Mouse (Mus musculus): ENCODE measurements around the gene 2310022B05Rik.

2310022B05Rik gene

GRCm38 (mm10) chr8:124663112-124663873, at the start of gene 2310022B05Rik:
2310022B05Rik (minus strand) TSS chr8:124663369.
- peak; percentile 88 for DNase-seq (ENCODE audit: low read depth)

- DNase-seq (ENCODE audit: low read depth), result no peak
Measured at GRCm38 (mm10) chr8:124705823-124706222, 42.7 kb upstream of the 2310022B05Rik start.

- DNase-seq (ENCODE audit: low read depth), result no peak
Measured at GRCm38 (mm10) chr8:124704376-124704775, 41.2 kb upstream of the 2310022B05Rik start.

- DNase-seq (ENCODE audit: low read depth), result peak; percentile 61
Measured at GRCm38 (mm10) chr8:124703526-124703925, 40.4 kb upstream of the 2310022B05Rik start.

- DNase-seq (ENCODE audit: low read depth), result no peak
Measured at GRCm38 (mm10) chr8:124702183-124702582, 39.0 kb upstream of the 2310022B05Rik start.

- DNase-seq (ENCODE audit: low read depth), result peak; percentile 87
Measured at GRCm38 (mm10) chr8:124701023-124701422, 37.9 kb upstream of the 2310022B05Rik start.

- DNase-seq (ENCODE audit: low read depth), result peak; percentile 61
Measured at GRCm38 (mm10) chr8:124700271-124700670, 37.1 kb upstream of the 2310022B05Rik start.

- no peak for DNase-seq (ENCODE audit: low read depth)
Measured at GRCm38 (mm10) chr8:124695424-124696100, 32.4 kb upstream of the 2310022B05Rik start.

GRCm38 (mm10) chr8:124691706-124692105, 28.5 kb upstream of the 2310022B05Rik start:
- no peak for DNase-seq (ENCODE audit: low read depth)

GRCm38 (mm10) chr8:124688899-124689298, 25.7 kb upstream of the 2310022B05Rik start:
- no peak for DNase-seq (ENCODE audit: low read depth)

GRCm38 (mm10) chr8:124682218-124682617, 19.0 kb upstream of the 2310022B05Rik start:
- no peak for DNase-seq (ENCODE audit: low read depth)

- peak; percentile 50 for DNase-seq (ENCODE audit: low read depth)
Measured at GRCm38 (mm10) chr8:124681792-124682157, 18.6 kb upstream of the 2310022B05Rik start.

- no peak for DNase-seq (ENCODE audit: low read depth)
Measured at GRCm38 (mm10) chr8:124681077-124681791, 18.1 kb upstream of the 2310022B05Rik start.

- DNase-seq (ENCODE audit: low read depth), result no peak
Measured at GRCm38 (mm10) chr8:124678246-124678645, 15.1 kb upstream of the 2310022B05Rik start.

GRCm38 (mm10) chr8:124677486-124677885, 14.3 kb upstream of the 2310022B05Rik start:
- DNase-seq (ENCODE audit: low read depth), result peak; percentile 61

- no peak for DNase-seq (ENCODE audit: low read depth)
Measured at GRCm38 (mm10) chr8:124677078-124677477, 13.9 kb upstream of the 2310022B05Rik start.

- DNase-seq (ENCODE audit: low read depth), result no peak
Measured at GRCm38 (mm10) chr8:124676661-124677060, 13.5 kb upstream of the 2310022B05Rik start.

- no peak for DNase-seq (ENCODE audit: low read depth)
Measured at GRCm38 (mm10) chr8:124672345-124672744, 9.2 kb upstream of the 2310022B05Rik start.

GRCm38 (mm10) chr8:124668798-124669197, 5.6 kb upstream of the 2310022B05Rik start:
- DNase-seq (ENCODE audit: low read depth), result no peak

- DNase-seq (ENCODE audit: low read depth), result no peak
Measured at GRCm38 (mm10) chr8:124664414-124664813, 1.2 kb upstream of the 2310022B05Rik start.

GRCm38 (mm10) chr8:124663874-124664230, 683 bp upstream of the 2310022B05Rik start:
- DNase-seq (ENCODE audit: low read depth), result no peak

- peak; percentile 36 for DNase-seq (ENCODE audit: low read depth)
Measured at GRCm38 (mm10) chr8:124662446-124663111, 590 bp downstream of the 2310022B05Rik start.

Data from induced T-regulatory cell, adult 2 months (primary cell).